Mouse (Mus musculus) midbrain, embryonic 16.5 days (tissue): ENCODE measurements at regions not wholly inside any gene's neighbourhood (a gene's known extent, or its start where the extent isn't known, plus 50 kb on each side); places are given as distances from the start of the nearest gene placed in this dataset.
A peak's percentile ranks its signal among the peaks of the same experiment; 100 is the strongest.

Experiments
- ATAC-seq: fragments of 200-750 bp; cut with Nextera tagmentation; 2 replicates; pipeline ENCODE4 v1.8.0; 2017; ENCODE audit warnings: moderate TSS enrichment
- H3K27ac ChIP-seq: fragments of 300-500 bp; sonication (generic); 2 replicates; pipeline ENCODE4 v1.5.1; 2014; ENCODE audit warnings: mild to moderate bottlenecking, low read length, mixed read lengths
- H3K27me3 ChIP-seq: fragments of 300-500 bp; sonication (generic); 2 replicates; pipeline ENCODE4 v1.6.1; 2014; ENCODE audit warnings: low read depth, low read length, mixed read lengths; ENCODE audit not compliant: control insufficient read depth, insufficient read depth
- H3K36me3 ChIP-seq: fragments of 300-500 bp; sonication (generic); 2 replicates; pipeline ENCODE4 v1.6.1; 2014; ENCODE audit warnings: mild to moderate bottlenecking, low read length, moderate library complexity, mixed read lengths; ENCODE audit not compliant: control insufficient read depth, insufficient read depth
- H3K4me1 ChIP-seq: fragments of 300-500 bp; sonication (generic); 2 replicates; pipeline ENCODE4 v1.6.1; 2014; ENCODE audit warnings: mild to moderate bottlenecking, low read length, mixed read lengths; ENCODE audit not compliant: control insufficient read depth, insufficient read depth
- H3K4me2 ChIP-seq: fragments of 300-500 bp; sonication (generic); 2 replicates; pipeline ENCODE4 v1.6.1; 2014; ENCODE audit warnings: mild to moderate bottlenecking, low read length, mixed read lengths
- H3K4me3 ChIP-seq: fragments of 300-500 bp; sonication (generic); 2 replicates; pipeline ENCODE4 v1.5.1; 2014; ENCODE audit warnings: low read depth, mild to moderate bottlenecking, low read length, moderate library complexity, mixed read lengths
- H3K9ac ChIP-seq: fragments of 300-500 bp; sonication (generic); 2 replicates; pipeline ENCODE4 v1.6.1; 2014; ENCODE audit warnings: low read depth, low read length, mixed read lengths
- H3K9me3 ChIP-seq: fragments of 300-500 bp; sonication (generic); replicated peaks from 2 replicates; pipeline ENCODE4 v1.6.1; 2014; ENCODE audit warnings: mild to moderate bottlenecking, low read length, mixed read lengths; ENCODE audit not compliant: control insufficient read depth, poor library complexity, severe bottlenecking
- WGBS: fragments of 180-500 bp; shearing (Covaris S2); extraction: QIAGEN DNeasy Blood & Tissue Kit; methylation state at CpG from one replicate; pipeline ENCODE4 v1.1.7; 2014; 5-methylcytosine and 5-hydroxymethylcytosine counted together

GRCm38 (mm10) chr5:112179213-112180057, 72.9 kb downstream of the Cryba4 start:
- H3K4me1 ChIP-seq: peaks cover 3% of the 10 kb centered on the region; the same call in 1 of the 2 replicates
- 18% methylated on average over 25 of the region's 25 CpGs for WGBS
- no peaks in the 10 kb centered on the region for H3K36me3 ChIP-seq
- H3K27me3 ChIP-seq: no peaks in the 10 kb centered on the region
- peak overlapping the region; percentile 49 for H3K4me2 ChIP-seq
- H3K27ac ChIP-seq: peak overlapping the region; percentile 36; the same call in 1 of the 2 replicates
- H3K9ac ChIP-seq: peak overlapping the region; percentile 34; the same call in 1 of the 2 replicates
- ATAC-seq: no peak
- H3K4me3 ChIP-seq: peak overlapping the region; percentile 22
- H3K9me3 ChIP-seq: no peaks in the 10 kb centered on the region

- Histone ChIP-seq H3K9ac (no peak overlapping the region), H3K4me1 (peaks cover 3% of the 10 kb centered on the region; the same call in 1 of the 2 replicates), H3K9me3 (no peaks in the 10 kb centered on the region), H3K27me3 (no peaks in the 10 kb centered on the region), H3K36me3 (no peaks in the 10 kb centered on the region), H3K27ac (no peak overlapping the region), H3K4me3 (no peak overlapping the region), H3K4me2 (no peak overlapping the region)
- ATAC-seq: no peak
- WGBS: 48% methylated on average over 8 of the region's 8 CpGs
These were observed 69.5 kb downstream of the Cryba4 start for GRCm38 (mm10) chr5:112182775-112183174.

GRCm38 (mm10) chr5:112195667-112196066, 56.7 kb downstream of the Cryba4 start:
- Histone ChIP-seq H3K27me3 (no peaks in the 10 kb centered on the region), H3K4me2 (no peak overlapping the region), H3K36me3 (no peaks in the 10 kb centered on the region), H3K27ac (no peak overlapping the region), H3K9ac (no peak overlapping the region), H3K9me3 (no peaks in the 10 kb centered on the region), H3K4me1 (no peaks in the 10 kb centered on the region; the same call in 1 of the 2 replicates), H3K4me3 (no peak overlapping the region)
- no peak for ATAC-seq
- WGBS: 74% methylated on average over 6 of the region's 6 CpGs
